Mouse (Mus musculus) limb, embryonic 12.5 days (tissue): ENCODE results near the gene Tesc. TPM values are rescaled to one million over a fixed set of nuclear protein-coding genes. Genes with fewer than 3 reads are reported as not detected.

ENCODE experiments used
- ATAC-seq: fragments of 200-750 bp; cut with Nextera tagmentation; 2 replicates; pipeline ENCODE4 v1.8.0; 2017; ENCODE audit warnings: low read depth, moderate TSS enrichment; ENCODE audit not compliant: insufficient number of reproducible peaks, insufficient read depth, low FRiP score, low TSS enrichment
- H3K27ac ChIP-seq: fragments of 300-500 bp; sonication (generic); 2 replicates; pipeline ENCODE4 v1.5.1; 2016; ENCODE audit warnings: mild to moderate bottlenecking, moderate library complexity
- H3K27me3 ChIP-seq: fragments of 300-500 bp; sonication (generic); 2 replicates; pipeline ENCODE4 v1.6.1; 2016; ENCODE audit warnings: mild to moderate bottlenecking, moderate library complexity
- H3K36me3 ChIP-seq: fragments of 300-500 bp; sonication (generic); 2 replicates; pipeline ENCODE4 v1.6.1; 2016; ENCODE audit warnings: mild to moderate bottlenecking, moderate library complexity
- H3K4me1 ChIP-seq: fragments of 300-500 bp; sonication (generic); replicated peaks from 2 replicates; pipeline ENCODE4 v1.6.1; 2016
- H3K4me2 ChIP-seq: fragments of 300-500 bp; sonication (generic); 2 replicates; pipeline ENCODE4 v1.6.1; 2016; ENCODE audit warnings: mild to moderate bottlenecking, moderate library complexity
- H3K4me3 ChIP-seq: fragments of 300-500 bp; sonication (generic); replicated peaks from 2 replicates; pipeline ENCODE4 v1.5.1; 2016; ENCODE audit warnings: mild to moderate bottlenecking
- H3K9ac ChIP-seq: fragments of 300-500 bp; sonication (generic); replicated peaks from 2 replicates; pipeline ENCODE4 v1.6.1; 2016; ENCODE audit warnings: mild to moderate bottlenecking, moderate library complexity
- H3K9me3 ChIP-seq: fragments of 300-500 bp; sonication (generic); 2 replicates; pipeline ENCODE4 v1.6.1; 2016; ENCODE audit warnings: mild to moderate bottlenecking, moderate library complexity
- WGBS: fragments of 180-500 bp; shearing (Covaris S2); methylation state at CpG from one replicate; pipeline ENCODE4 v1.1.7; 2016; 5-methylcytosine and 5-hydroxymethylcytosine counted together
- polyA plus RNA-seq: library from polyadenylated mRNA; unstranded; fragments of >200 nt; fragmentation: Nextera tagmentation; extraction: Ambion mirVana; gene quantifications from 2 replicates; pipeline ENCODE4 v1.2.1, GENCODE M21; 2016

The Tesc gene
- polyA plus RNA-seq, 1 experiment from 2014 or later: 0.49 TPM

DNA sequence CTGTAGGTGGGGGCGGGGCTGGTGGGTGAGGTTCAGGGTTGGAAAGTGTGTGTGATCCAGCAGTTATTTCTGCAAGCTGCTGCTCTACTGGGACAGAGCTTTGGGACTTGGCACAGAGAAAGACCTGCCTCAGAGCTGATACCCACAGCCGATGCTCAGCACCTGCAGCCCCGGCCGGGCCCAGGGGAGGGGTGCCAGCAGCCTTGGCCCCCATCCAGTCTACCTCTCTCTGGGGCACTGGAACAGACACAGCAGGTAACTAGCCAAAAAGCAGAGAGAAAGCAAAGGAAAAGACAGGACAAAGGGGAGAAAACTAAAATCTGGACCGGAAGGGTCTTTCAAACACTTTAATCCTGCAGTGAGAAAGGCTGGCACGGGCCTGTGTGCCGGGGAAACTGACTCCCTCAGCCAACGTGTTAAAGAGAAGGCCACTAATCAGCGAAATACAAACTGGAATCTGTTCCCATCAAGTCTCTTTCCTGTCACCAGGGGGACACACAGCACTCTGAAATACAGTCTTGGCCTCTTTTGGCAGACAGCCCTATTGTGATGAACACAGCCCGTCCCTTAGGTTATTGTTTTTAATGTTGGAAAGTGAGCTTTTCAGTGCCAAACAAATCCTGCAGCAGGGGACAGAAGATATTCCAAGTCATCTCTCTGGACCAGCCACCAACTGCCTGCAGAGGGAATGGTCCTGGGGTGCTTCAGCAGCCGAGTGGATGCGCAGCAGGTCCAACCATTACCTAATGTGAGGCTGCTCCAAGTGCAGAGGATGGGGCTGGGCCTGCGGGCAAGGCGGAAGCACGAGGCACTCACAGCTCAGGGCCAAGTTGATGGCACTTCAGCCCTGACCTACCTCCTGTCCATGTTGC lies 49.4 kb downstream of the Tesc start:
- Histone ChIP-seq H3K27ac (no peak overlapping the region), H3K36me3 (peaks cover 85% of the 10 kb centered on the region), H3K9ac (no peak overlapping the region), H3K4me1 (peaks cover 14% of the 10 kb centered on the region), H3K4me2 (no peak overlapping the region), H3K4me3 (no peak overlapping the region), H3K27me3 (no peaks in the 10 kb centered on the region), H3K9me3 (no peaks in the 10 kb centered on the region)
- 93% methylated on average over 15 of the region's 15 CpGs for WGBS
- no peak for ATAC-seq

DNA sequence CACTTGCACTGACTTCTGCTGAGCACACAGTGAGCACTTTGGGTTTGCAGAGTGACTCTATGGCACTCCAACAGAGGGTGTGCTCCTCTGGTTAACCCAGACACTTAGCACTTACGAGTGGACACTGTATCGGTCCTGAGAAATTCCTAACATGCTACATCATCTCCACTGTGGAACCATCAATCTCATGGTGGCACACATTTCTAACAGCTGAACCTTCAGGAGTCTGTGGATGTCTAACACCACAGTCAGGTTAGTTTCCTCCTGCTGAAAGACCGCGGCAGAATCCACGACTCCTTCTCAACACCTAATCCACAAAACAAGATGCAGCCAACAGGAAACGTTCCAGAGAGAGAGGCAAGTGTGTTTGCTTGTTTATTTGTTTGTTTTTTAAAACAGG lies 51.0 kb downstream of the Tesc start:
- Histone ChIP-seq H3K4me3 (no peak overlapping the region), H3K9me3 (no peaks in the 10 kb centered on the region), H3K27ac (no peak overlapping the region), H3K27me3 (no peaks in the 10 kb centered on the region), H3K4me2 (no peak overlapping the region), H3K4me1 (peaks cover 29% of the 10 kb centered on the region), H3K36me3 (peaks cover 69% of the 10 kb centered on the region), H3K9ac (no peak overlapping the region)
- ATAC-seq: no peak
- WGBS: 89% methylated on average over 6 of the region's 6 CpGs

DNA sequence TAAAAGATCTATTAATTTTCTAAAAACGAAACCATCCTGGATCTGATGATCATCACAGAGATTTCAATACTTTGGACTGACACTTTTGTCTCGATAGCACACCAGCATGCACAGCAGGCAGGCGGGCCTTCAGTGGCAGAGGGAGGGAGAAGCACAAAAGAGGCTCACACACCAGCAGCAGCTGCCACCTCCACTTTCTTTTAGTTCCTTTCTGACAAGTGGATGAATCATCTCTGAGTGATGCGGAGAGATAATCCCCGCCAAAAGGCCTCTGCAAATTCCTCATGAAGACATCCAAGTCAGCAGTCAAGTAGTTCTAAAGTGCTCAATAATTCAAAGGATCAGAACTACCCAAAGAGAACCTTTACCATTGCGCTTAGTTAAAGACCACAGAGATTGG lies 51.8 kb downstream of the Tesc start:
- Histone ChIP-seq H3K27me3 (no peaks in the 10 kb centered on the region), H3K4me1 (peaks cover 36% of the 10 kb centered on the region), H3K36me3 (peaks cover 65% of the 10 kb centered on the region), H3K4me2 (no peak overlapping the region), H3K9ac (no peak overlapping the region), H3K9me3 (no peaks in the 10 kb centered on the region), H3K27ac (no peak overlapping the region), H3K4me3 (no peak overlapping the region)
- ATAC-seq: no peak
- 85% methylated on average over 6 of the region's 6 CpGs for WGBS

DNA sequence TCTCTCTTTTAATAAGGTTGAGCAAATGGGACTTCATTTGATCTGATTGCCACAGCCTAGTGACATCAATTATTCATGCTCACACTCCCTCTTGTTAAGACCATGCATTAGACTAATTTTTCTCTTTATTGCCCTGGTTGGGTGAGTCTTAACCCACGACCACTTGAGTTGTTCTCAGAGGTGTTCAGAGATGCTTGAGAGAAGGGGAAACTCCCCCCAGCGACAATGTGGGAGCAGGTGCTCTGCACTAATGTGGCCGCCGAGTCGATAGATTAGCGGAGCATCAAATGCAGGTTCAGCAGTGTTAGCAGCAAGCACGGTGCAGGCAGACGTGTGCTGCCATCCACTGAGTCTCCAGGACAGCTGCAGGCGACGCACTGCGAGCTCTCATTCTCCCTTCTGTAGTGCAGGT lies 52.3 kb downstream of the Tesc start:
- WGBS: 82% methylated on average over 11 of the region's 11 CpGs
- peaks cover 41% of the 10 kb centered on the region for H3K4me1 ChIP-seq

DNA sequence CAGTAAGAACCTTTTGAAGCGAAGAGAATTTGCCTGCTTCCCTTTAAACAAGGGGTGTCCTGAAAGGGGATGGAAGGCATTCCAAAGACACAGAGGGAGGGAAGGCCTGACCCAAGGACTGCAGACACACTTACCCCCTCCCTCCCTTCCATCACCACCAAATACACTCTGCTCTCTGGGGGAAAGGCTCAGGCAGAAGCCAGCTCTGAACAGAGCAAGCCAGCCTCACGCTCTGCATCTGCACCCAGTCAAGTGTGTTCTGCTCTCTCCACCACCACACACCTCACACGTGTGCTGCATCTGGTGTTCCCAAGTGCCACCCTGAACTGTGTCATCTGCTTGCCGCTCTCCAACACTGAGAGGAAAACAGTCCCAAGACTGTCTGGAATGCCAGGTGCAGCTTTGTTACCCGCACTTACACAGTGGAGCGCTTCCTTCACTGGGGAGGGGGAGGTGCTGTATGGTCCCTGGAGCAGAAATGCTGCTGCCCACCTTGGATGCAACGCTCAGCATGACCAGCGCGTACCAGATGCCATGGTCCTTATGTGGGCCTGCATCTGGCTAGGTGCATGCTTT lies 53.9 kb downstream of the Tesc start:
- Histone ChIP-seq H3K27me3 (no peaks in the 10 kb centered on the region), H3K27ac (peak overlapping the region; percentile 77; the same call in 1 of the 2 replicates), H3K4me3 (no peak overlapping the region), H3K36me3 (peaks cover 53% of the 10 kb centered on the region), H3K4me1 (peaks cover 54% of the 10 kb centered on the region), H3K9ac (0 out of 2 replicates have a peak overlapping the region, but pooled peaks have one; percentile 14), H3K9me3 (no peaks in the 10 kb centered on the region), H3K4me2 (no peak overlapping the region)
- peak; percentile 29; the same call in 1 of the 2 replicates for ATAC-seq
- WGBS: 50% methylated on average over 9 of the region's 9 CpGs

More for the DNA sequence above, 52.3 kb downstream of the Tesc start:
- no peak overlapping the region for H3K27ac ChIP-seq
- no peak overlapping the region for H3K9ac ChIP-seq
- no peaks in the 10 kb centered on the region for H3K27me3 ChIP-seq
- no peaks in the 10 kb centered on the region for H3K9me3 ChIP-seq
- no peak overlapping the region for H3K4me2 ChIP-seq
- H3K36me3 ChIP-seq: peaks cover 65% of the 10 kb centered on the region
- H3K4me3 ChIP-seq: no peak overlapping the region
- no peak for ATAC-seq

DNA sequence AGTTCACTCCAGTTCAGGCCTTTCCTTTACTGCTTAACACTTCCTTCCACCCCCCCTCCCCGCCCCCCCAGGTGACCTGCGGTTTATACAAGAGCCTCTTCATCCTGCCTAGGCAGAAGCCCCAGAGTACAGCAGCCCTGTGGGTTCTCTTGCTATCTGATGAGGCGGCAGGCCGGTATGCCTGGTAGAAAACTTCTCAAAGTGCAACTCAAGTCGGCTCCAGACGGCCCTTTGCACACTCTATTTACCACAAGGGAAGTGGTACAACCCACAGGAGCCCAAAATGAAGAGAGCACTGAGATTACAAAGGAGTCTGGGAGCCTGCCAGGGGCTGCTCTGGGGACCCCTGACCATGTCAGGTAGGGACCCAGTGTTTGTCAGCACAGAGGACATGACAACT lies 54.5 kb downstream of the Tesc start:
- H3K4me1 ChIP-seq: peaks cover 60% of the 10 kb centered on the region
- 0 out of 2 replicates have a peak overlapping the region, but pooled peaks have one; percentile 14 for H3K9ac ChIP-seq
- H3K27ac ChIP-seq: peak overlapping the region; percentile 77
- H3K4me3 ChIP-seq: no peak overlapping the region
- no peaks in the 10 kb centered on the region for H3K9me3 ChIP-seq
- no peak overlapping the region for H3K4me2 ChIP-seq
- H3K27me3 ChIP-seq: no peaks in the 10 kb centered on the region
- 63% methylated on average over 6 of the region's 6 CpGs for WGBS
- peaks cover 48% of the 10 kb centered on the region for H3K36me3 ChIP-seq
- ATAC-seq: no peak

DNA sequence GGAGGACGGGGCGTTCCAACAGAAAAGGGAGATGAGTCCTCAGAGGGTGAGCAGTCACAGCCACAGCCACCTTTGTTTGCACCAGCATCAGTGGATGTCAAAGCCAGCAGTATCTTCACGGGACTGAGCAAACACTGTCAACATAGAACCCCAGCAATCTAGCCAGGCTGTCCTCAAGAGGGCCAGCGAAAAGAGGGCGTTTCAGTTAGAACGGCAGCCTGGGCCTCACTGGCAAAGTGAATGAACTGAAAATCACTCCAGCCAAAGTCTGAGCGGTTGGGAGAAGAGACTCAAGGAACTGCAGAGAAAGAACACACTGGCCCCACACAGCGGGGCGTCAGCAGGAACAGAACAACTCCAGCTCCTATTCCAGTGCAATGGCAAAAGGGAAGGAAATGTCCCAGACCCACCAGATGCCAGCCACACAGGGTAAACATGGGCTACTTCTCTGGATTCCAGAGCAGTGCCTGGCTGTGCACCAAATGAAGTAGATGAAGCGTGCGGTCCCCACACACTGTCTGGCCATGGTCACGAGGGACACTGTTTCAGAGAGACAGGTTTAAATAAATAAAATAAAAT lies 55.6 kb downstream of the Tesc start:
- Histone ChIP-seq H3K9ac (0 out of 2 replicates have a peak overlapping the region, but pooled peaks have one; percentile 27), H3K4me1 (peaks cover 69% of the 10 kb centered on the region), H3K4me2 (no peak overlapping the region), H3K27me3 (no peaks in the 10 kb centered on the region), H3K36me3 (peaks cover 37% of the 10 kb centered on the region), H3K9me3 (no peaks in the 10 kb centered on the region), H3K27ac (peak overlapping the region; percentile 77), H3K4me3 (no peak overlapping the region)
- 77% methylated on average over 12 of the region's 12 CpGs for WGBS
- no peak for ATAC-seq

DNA sequence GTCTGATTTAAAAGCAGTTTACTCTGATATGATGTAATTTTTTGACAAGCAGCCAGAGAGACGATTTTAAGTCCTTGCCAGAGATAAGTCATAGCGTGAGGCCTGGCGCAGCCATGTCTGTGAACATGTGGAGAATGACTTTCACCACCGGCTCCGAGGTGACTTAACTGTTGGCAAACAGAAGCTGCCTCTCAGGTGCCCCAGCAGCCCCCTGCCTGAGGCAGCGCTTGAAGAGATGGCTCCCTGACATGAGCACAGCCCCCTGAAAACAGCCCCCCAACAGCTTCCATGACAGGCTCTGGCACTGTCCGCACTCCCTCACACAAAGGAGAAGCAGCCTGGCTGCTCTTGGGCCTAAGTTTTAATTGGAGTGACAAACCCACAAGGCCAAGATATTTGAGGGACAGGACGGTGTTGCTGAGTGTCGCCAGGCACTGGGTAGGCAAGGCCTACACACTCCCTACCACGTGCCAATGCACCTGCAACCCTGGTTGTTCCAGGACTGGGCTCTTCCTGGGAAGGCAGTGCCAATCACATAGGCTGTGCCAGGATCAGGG lies 56.7 kb downstream of the Tesc start:
- no peaks in the 10 kb centered on the region for H3K27me3 ChIP-seq
- 0 out of 2 replicates have a peak overlapping the region, but pooled peaks have one; percentile 25 for H3K27ac ChIP-seq
- WGBS: 88% methylated on average over 10 of the region's 10 CpGs
- H3K9ac ChIP-seq: no peak overlapping the region
- H3K4me1 ChIP-seq: peaks cover 69% of the 10 kb centered on the region
- H3K4me2 ChIP-seq: no peak overlapping the region
- ATAC-seq: no peak
- no peak overlapping the region for H3K4me3 ChIP-seq
- peaks cover 34% of the 10 kb centered on the region for H3K36me3 ChIP-seq
- no peaks in the 10 kb centered on the region for H3K9me3 ChIP-seq

DNA sequence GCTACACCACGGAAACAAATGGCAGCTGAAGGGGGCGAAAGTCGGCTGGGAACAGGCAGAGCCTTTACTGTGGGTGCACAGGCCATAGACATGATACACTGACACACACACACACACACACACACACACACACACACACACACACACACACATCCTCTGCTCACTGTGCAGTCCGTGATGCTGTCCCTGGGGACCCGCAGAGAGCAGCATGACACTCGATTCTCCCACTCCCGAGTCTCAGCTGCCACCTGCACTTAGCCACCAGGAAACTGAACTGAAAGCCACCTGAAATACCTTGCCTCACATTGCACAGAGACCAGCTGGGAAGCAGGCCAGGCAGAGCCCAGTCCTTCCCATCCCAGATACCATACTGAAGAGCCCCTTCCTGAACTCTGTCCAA lies 57.8 kb downstream of the Tesc start:
- H3K4me1 ChIP-seq: peaks cover 74% of the 10 kb centered on the region
- H3K27ac ChIP-seq: no peak overlapping the region; the same call in 1 of the 2 replicates
- no peaks in the 10 kb centered on the region for H3K9me3 ChIP-seq
- no peak for ATAC-seq
- no peak overlapping the region for H3K9ac ChIP-seq
- no peak overlapping the region for H3K4me3 ChIP-seq
- peaks cover 33% of the 10 kb centered on the region for H3K36me3 ChIP-seq
- no peaks in the 10 kb centered on the region for H3K27me3 ChIP-seq
- no peak overlapping the region for H3K4me2 ChIP-seq
- WGBS: 76% methylated on average over 7 of the region's 7 CpGs

DNA sequence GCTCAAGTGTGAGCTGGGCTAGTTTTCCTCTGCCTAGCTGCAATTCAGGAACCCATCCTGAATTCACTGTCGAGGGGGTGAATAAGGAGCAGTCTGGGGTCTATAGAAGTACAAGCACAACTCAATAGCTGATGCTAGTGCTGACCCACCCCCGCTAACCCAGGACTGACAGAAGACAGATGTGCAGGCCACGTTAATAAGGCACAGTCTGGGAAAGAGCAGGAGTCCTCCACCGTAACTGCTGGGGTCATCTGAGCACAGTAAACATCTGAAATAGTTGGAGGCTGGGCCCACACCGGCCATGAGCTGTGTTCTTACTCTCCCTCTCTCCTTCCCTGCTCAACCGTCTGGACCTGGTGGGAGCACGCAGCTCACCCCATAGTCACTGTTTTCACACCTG lies 59.4 kb downstream of the Tesc start:
- Histone ChIP-seq H3K36me3 (peaks cover 42% of the 10 kb centered on the region), H3K4me3 (no peak overlapping the region), H3K4me1 (peaks cover 60% of the 10 kb centered on the region), H3K9me3 (no peaks in the 10 kb centered on the region), H3K27me3 (no peaks in the 10 kb centered on the region), H3K4me2 (no peak overlapping the region), H3K9ac (no peak overlapping the region), H3K27ac (0 out of 2 replicates have a peak overlapping the region, but pooled peaks have one; percentile 45)
- no peak for ATAC-seq
- 21% methylated on average over 7 of the region's 7 CpGs for WGBS

DNA sequence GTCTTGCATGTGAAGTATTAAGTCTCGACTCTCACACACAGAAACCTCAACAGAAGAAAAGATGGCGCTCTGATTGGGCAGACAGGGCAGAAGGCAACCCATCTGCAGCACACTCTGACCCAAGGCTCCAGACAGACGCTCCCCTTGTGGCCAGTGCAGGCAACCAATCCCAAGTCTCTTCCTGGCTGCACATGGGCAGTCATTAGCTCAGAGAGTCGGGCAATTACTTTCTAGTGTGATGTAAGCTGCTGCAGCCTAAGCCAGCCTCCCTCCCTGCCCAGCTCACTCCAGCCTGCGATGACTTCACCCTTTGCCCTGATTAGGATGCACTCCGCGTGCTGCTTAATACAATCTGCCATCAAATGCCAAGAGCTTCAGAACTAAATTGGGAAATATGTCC lies 61.6 kb downstream of the Tesc start:
- Histone ChIP-seq H3K27me3 (no peaks in the 10 kb centered on the region), H3K36me3 (peaks cover 63% of the 10 kb centered on the region), H3K9me3 (no peaks in the 10 kb centered on the region), H3K9ac (no peak overlapping the region), H3K4me2 (no peak overlapping the region), H3K27ac (0 out of 2 replicates have a peak overlapping the region, but pooled peaks have one; percentile 23), H3K4me1 (peaks cover 40% of the 10 kb centered on the region), H3K4me3 (no peak overlapping the region)
- WGBS: 55% methylated on average over 7 of the region's 7 CpGs
- no peak for ATAC-seq
